Mouse (Mus musculus) lung, embryonic 16.5 days (tissue): ENCODE measurements around the gene Daam1. TPM values are rescaled to one million over a fixed set of nuclear protein-coding genes. Genes with fewer than 3 reads are reported as not detected.

Experiments used
- ATAC-seq: fragments of 200-750 bp; cut with Nextera tagmentation; 2 replicates; pipeline ENCODE4 v1.8.0; 2017; ENCODE audit warnings: low read depth, mild to moderate bottlenecking, moderate library complexity
- H3K27ac ChIP-seq: fragments of 300-500 bp; sonication (generic); 2 replicates; pipeline ENCODE4 v1.5.1; 2014; ENCODE audit warnings: mild to moderate bottlenecking, control low read depth, low read length
- H3K27me3 ChIP-seq: fragments of 300-500 bp; sonication (generic); 2 replicates; pipeline ENCODE4 v1.6.1; 2014; ENCODE audit warnings: low read depth, low read length, mixed read lengths; ENCODE audit not compliant: control insufficient read depth, insufficient read depth
- H3K36me3 ChIP-seq: fragments of 300-500 bp; sonication (generic); 2 replicates; pipeline ENCODE4 v1.6.1; 2014; ENCODE audit warnings: low read length; ENCODE audit not compliant: control insufficient read depth, insufficient read depth
- H3K4me1 ChIP-seq: fragments of 300-500 bp; sonication (generic); replicated peaks from 2 replicates; pipeline ENCODE4 v1.6.1; 2014; ENCODE audit warnings: low read length, mixed read lengths; ENCODE audit not compliant: control insufficient read depth, insufficient read depth
- H3K4me2 ChIP-seq: fragments of 300-500 bp; sonication (generic); 2 replicates; pipeline ENCODE4 v1.6.1; 2014; ENCODE audit warnings: low read depth, low read length, control low read depth
- H3K4me3 ChIP-seq: fragments of 300-500 bp; sonication (generic); 2 replicates; pipeline ENCODE4 v1.5.1; 2014; ENCODE audit warnings: mild to moderate bottlenecking, low read length, control low read depth
- H3K9ac ChIP-seq: fragments of 300-500 bp; sonication (generic); 2 replicates; pipeline ENCODE4 v1.6.1; 2014; ENCODE audit warnings: low read length, control low read depth
- H3K9me3 ChIP-seq: fragments of 300-500 bp; sonication (generic); 2 replicates; pipeline ENCODE4 v1.6.1; 2016; ENCODE audit warnings: low read length; ENCODE audit not compliant: control insufficient read depth
- WGBS: fragments of 180-500 bp; shearing (Covaris S2); extraction: QIAGEN DNeasy Blood & Tissue Kit; methylation state at CpG from one replicate; pipeline ENCODE4 v1.1.7; 2014; 5-methylcytosine and 5-hydroxymethylcytosine counted together
- polyA plus RNA-seq: library from polyadenylated mRNA; unstranded; fragments of >200 nt; fragmentation: Nextera tagmentation; extraction: Ambion mirVana; gene quantifications from 2 replicates; pipeline ENCODE4 v1.2.1, GENCODE M21; 2015

Gene Daam1
- polyA plus RNA-seq, 1 experiment from 2014 or later, result 16.0 TPM

DNA sequence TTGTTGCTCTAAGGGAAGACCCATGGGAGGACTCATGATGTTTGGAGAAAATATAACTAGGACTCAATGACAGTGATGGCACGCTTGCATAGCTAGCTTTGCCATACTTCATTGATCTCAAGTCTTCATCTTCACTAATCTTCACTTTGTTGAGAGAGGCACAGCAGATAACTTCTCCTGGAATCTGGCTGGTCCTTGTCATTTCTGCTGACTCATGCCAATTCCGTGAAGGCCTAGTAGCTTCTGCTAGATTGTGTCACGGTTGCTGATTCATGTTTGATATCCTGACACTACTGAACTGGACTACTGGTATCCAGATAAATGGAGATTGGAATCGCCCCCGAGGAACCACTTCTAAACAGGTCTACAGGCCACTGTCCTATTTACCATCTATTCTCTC lies 192.7 kb downstream of the Daam1 start:
- 95% methylated on average over 5 of the region's 5 CpGs for WGBS
- no peak overlapping the region for H3K4me2 ChIP-seq

DNA sequence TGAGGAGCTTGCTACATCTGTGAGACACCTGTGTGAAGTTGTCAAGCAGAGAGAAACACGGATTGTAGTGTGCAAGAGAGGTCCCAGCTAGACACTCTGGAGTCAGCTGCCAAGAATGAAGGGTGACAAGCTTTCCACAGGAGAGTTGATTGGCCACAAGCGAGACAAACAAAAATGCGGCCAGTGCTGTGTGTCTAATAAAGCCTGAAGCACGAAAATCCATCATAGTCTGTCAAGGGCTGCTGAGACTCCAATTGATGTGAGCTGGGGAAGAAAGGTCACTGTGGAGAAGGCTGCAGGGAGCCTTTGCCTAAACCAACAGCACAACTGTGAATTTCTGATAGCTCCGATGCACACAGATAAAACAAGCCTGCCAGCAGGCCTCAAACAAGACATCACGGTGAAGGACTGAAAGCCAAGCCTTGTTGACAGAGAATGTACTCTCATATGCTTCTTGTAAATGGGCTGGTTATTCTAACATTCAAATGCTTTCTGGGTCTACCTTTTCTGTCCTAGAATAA lies 194.5 kb downstream of the Daam1 start:
- H3K9ac ChIP-seq, result no peak overlapping the region
- no peaks in the 10 kb centered on the region for H3K27me3 ChIP-seq
- H3K9me3 ChIP-seq, result 0 out of 2 replicates have a peak, but pooled peaks cover 7% of the 10 kb centered on the region
- WGBS, result 45% methylated on average over 6 of the region's 6 CpGs
- H3K27ac ChIP-seq, result no peak overlapping the region
- H3K36me3 ChIP-seq, result peaks cover 4% of the 10 kb centered on the region; the same call in 1 of the 2 replicates
- no peak overlapping the region for H3K4me2 ChIP-seq
- peaks cover 3% of the 10 kb centered on the region; the same call in 1 of the 2 replicates for H3K4me1 ChIP-seq
- no peak overlapping the region for H3K4me3 ChIP-seq
- no peak for ATAC-seq

More for the DNA sequence above, 192.7 kb downstream of the Daam1 start:
- Histone ChIP-seq H3K4me3 (no peak overlapping the region), H3K36me3 (peaks cover 4% of the 10 kb centered on the region; the same call in 1 of the 2 replicates), H3K27me3 (no peaks in the 10 kb centered on the region), H3K4me1 (peaks cover 3% of the 10 kb centered on the region; the same call in 1 of the 2 replicates), H3K27ac (no peak overlapping the region), H3K9ac (no peak overlapping the region), H3K9me3 (0 out of 2 replicates have a peak, but pooled peaks cover 7% of the 10 kb centered on the region)
- ATAC-seq, result no peak

DNA sequence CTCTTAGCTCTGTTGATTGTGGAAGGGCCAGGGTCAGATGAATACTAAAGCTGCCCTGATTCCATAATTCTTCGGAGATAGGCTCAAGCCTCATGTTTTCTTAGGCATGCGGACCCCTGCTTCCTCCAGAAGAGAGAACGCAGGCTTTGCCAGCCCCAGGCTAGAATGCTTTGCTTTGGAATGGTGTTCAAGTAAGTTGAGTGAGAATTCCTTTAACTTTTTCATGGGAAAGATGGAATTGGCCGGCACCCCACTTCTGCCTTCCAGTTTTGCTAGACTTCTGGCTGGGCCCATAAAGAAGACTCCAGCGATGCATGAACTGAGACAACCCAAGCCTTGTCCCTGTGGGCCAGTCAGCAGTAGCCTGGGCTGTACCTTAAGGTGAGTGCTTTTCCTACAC lies 200.3 kb downstream of the Daam1 start:
- no peak overlapping the region for H3K9ac ChIP-seq
- no peaks in the 10 kb centered on the region for H3K27me3 ChIP-seq
- no peaks in the 10 kb centered on the region for H3K36me3 ChIP-seq
- H3K4me2 ChIP-seq, result no peak overlapping the region
- peaks cover 2% of the 10 kb centered on the region for H3K4me1 ChIP-seq
- 0 out of 2 replicates have a peak, but pooled peaks cover 2% of the 10 kb centered on the region for H3K9me3 ChIP-seq
- no peak overlapping the region for H3K27ac ChIP-seq
- no peak for ATAC-seq
- no peak overlapping the region for H3K4me3 ChIP-seq
- WGBS, result 79% methylated on average over 5 of the region's 5 CpGs

DNA sequence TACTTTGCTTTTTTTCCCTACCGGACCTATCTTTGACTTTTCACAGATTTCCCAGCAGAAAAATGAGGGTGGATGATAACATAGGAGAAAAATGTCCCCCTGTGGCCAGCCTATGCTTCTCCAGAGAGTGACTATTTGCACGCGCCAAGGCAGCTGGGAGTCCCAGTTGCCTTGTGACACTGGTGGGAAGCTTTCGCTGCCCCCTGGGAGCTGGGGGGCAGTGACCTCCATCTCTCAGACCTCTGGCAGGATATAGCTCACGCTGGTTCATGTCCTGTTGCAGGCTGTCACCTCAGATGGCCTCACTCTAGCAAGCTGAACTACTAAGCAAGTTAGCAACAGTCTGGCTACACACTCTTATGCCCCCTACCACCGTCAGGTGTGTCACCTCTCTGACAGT lies 200.9 kb downstream of the Daam1 start:
- no peaks in the 10 kb centered on the region for H3K27me3 ChIP-seq
- peaks cover 4% of the 10 kb centered on the region for H3K4me1 ChIP-seq
- H3K4me3 ChIP-seq, result no peak overlapping the region
- H3K9me3 ChIP-seq, result no peaks in the 10 kb centered on the region
- no peaks in the 10 kb centered on the region for H3K36me3 ChIP-seq
- ATAC-seq, result no peak
- 73% methylated on average over 6 of the region's 6 CpGs for WGBS
- H3K4me2 ChIP-seq, result no peak overlapping the region
- no peak overlapping the region for H3K27ac ChIP-seq
- H3K9ac ChIP-seq, result no peak overlapping the region

DNA sequence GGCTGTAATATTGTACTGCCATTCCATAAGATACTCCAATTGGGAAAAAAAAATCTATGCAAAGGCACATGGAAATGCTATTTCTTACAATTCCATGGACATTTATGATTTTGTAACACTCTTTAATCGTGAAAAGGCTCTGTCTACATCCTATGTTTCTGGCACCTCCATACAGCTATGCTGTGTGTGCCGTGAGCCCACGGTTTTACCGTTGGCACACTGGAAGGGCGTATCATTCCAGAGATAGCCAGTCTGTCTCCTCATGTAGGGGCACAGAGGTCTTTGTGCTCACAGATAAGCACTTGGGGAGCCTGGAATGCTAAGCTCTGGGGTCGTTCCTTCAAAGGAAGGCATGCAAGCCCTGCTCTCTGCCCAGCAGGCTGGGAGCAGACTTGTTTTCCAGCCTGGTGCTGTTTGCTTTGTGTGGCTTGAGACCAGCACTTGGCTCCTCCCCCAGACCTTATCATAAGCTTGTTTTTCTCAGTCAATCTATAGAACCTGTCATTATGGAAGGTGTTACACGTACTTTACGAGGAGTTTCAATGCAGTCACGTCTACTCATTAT lies 205.3 kb downstream of the Daam1 start:
- no peak for ATAC-seq
- WGBS, result 30% methylated on average over 9 of the region's 9 CpGs

DNA sequence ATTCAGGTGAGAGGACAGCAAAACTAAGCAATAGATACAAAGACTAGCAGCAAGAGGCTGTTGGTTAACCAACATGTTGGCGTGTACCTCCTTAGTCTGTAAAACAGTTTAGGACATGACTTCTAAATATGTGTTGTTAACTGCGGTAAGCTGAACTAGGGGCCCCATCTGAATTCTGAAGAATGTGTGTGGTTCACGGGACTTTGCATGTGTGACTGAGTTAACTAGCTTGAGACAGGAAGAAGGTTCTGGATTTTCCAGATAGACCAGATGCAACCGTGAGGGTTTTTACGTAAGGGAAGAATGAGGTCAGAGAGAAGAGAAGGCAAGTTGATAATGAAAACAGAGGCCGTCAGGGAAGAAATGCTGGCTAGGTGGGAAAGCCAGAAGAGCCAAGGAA lies 206.2 kb downstream of the Daam1 start:
- H3K9me3 ChIP-seq, result no peaks in the 10 kb centered on the region
- no peak overlapping the region for H3K27ac ChIP-seq
- H3K4me2 ChIP-seq, result no peak overlapping the region
- H3K36me3 ChIP-seq, result no peaks in the 10 kb centered on the region
- peaks cover 4% of the 10 kb centered on the region for H3K4me1 ChIP-seq
- WGBS, result 71% methylated on average over 6 of the region's 6 CpGs
- ATAC-seq, result no peak
- H3K27me3 ChIP-seq, result no peaks in the 10 kb centered on the region
- no peak overlapping the region for H3K4me3 ChIP-seq
- H3K9ac ChIP-seq, result no peak overlapping the region

More for the DNA sequence above, 205.3 kb downstream of the Daam1 start:
- H3K27ac ChIP-seq, result 0 out of 2 replicates have a peak overlapping the region, but pooled peaks have one; percentile 12
- H3K4me3 ChIP-seq, result no peak overlapping the region
- no peak overlapping the region for H3K9ac ChIP-seq
- H3K4me2 ChIP-seq, result no peak overlapping the region
- H3K4me1 ChIP-seq, result peaks cover 4% of the 10 kb centered on the region
- H3K27me3 ChIP-seq, result no peaks in the 10 kb centered on the region
- no peaks in the 10 kb centered on the region for H3K36me3 ChIP-seq
- H3K9me3 ChIP-seq, result no peaks in the 10 kb centered on the region

DNA sequence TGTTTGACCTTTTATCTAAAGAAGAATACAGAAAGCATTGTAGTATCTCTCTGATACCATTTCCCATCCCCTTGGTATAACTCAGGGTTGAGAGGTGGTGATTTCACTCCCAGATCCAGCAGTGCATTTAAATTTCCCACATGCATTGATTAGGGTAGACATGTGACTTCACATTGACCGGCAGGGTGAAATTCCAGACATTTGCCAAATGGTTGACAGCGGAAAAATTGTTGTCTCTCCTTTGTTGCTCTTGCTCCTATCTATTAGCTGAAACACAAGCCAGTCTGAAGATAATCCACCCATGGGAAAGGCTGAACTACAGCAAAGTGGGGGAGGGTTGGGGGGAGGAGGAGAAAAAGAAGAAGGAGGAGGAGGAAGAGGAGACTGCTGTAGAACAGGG lies 208.0 kb downstream of the Daam1 start:
- H3K4me1 ChIP-seq, result peaks cover 4% of the 10 kb centered on the region
- H3K9ac ChIP-seq, result no peak overlapping the region
- H3K27me3 ChIP-seq, result no peaks in the 10 kb centered on the region
- no peak overlapping the region for H3K27ac ChIP-seq
- H3K4me2 ChIP-seq, result no peak overlapping the region
- no peak overlapping the region for H3K4me3 ChIP-seq
- no peak for ATAC-seq
- WGBS, result 60% methylated on average over 2 of the region's 2 CpGs
- no peaks in the 10 kb centered on the region for H3K36me3 ChIP-seq
- H3K9me3 ChIP-seq, result no peaks in the 10 kb centered on the region

DNA sequence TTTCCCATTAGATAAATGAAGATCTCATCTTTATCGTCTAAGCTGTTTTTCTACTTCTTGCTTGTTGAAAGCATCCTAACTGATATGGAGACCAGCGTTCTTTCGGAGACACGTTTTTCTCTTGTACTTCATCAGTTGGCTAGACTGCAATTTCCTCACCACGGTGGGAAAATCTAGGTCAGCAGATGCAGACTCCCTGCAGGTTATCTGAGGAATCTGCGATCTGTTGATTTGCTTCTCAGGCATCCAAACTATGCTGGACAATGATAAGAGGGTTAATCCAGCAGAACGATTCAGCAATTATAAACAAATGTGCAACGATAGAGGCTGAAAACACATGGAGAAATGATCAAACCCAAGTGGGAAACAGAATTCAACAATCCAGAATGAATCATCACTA lies 208.6 kb downstream of the Daam1 start:
- Histone ChIP-seq H3K9me3 (no peaks in the 10 kb centered on the region), H3K36me3 (no peaks in the 10 kb centered on the region), H3K4me3 (no peak overlapping the region), H3K4me1 (peaks cover 4% of the 10 kb centered on the region), H3K27me3 (no peaks in the 10 kb centered on the region), H3K4me2 (no peak overlapping the region), H3K9ac (no peak overlapping the region), H3K27ac (no peak overlapping the region)
- ATAC-seq, result no peak
- WGBS, result 36% methylated on average over 8 of the region's 8 CpGs

DNA sequence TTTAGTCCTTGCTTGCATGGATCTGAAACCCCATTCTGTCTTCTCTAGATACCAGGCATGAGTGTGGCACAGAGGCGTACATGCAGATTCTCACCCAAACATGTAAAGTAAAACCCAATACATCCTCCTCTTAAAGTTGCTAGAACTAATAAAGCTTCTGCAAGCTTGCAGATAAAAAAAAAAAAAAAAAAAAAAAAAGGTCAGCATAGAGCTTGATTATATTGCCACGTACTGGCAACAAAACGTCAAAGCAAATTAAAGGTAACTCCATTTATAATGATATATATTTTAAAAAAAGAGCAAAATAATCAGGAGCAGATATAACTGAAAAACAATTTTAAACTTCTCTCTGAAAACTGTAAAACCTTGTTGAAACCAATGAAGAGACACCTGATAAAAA lies 210.4 kb downstream of the Daam1 start:
- WGBS, result 91% methylated on average over 3 of the region's 3 CpGs
- no peak overlapping the region for H3K27ac ChIP-seq
- no peaks in the 10 kb centered on the region for H3K9me3 ChIP-seq
- no peak overlapping the region for H3K9ac ChIP-seq
- H3K4me3 ChIP-seq, result no peak overlapping the region
- no peaks in the 10 kb centered on the region for H3K27me3 ChIP-seq
- H3K4me2 ChIP-seq, result no peak overlapping the region
- H3K36me3 ChIP-seq, result no peaks in the 10 kb centered on the region
- no peak for ATAC-seq
- peaks cover 2% of the 10 kb centered on the region for H3K4me1 ChIP-seq
